Mouse (Mus musculus) thymus, postnatal 14 days (tissue): ENCODE measurements at regions not wholly inside any gene's neighbourhood (a gene's known extent, or its start where the extent isn't known, plus 50 kb on each side); places are given as distances from the start of the nearest gene placed in this dataset.

ENCODE experiments used
- DNase-seq: peaks from one replicate; pipeline ENCODE4 v3.0.0; 2021

- no peak for DNase-seq
Measured at GRCm38 (mm10) chr17:84129204-84129603, 58.5 kb downstream of the Zfp36l2 start.

- no peak for DNase-seq
Measured at GRCm38 (mm10) chr17:84128262-84128661, 59.5 kb downstream of the Zfp36l2 start.

- peak; percentile 45 for DNase-seq
Measured at GRCm38 (mm10) chr17:84126168-84126567, 61.6 kb downstream of the Zfp36l2 start.

GRCm38 (mm10) chr17:84123161-84123560 is 64.6 kb downstream of the Zfp36l2 start:
- DNase-seq = no peak

- DNase-seq = no peak
Measured at GRCm38 (mm10) chr17:84122486-84123131, 65.1 kb downstream of the Zfp36l2 start.

GRCm38 (mm10) chr17:84121291-84121690 is 66.5 kb downstream of the Zfp36l2 start:
- DNase-seq = peak; percentile 59

- peak; percentile 93 for DNase-seq
Measured at GRCm38 (mm10) chr17:84119221-84120017, 68.3 kb downstream of the Zfp36l2 start.

GRCm38 (mm10) chr17:84118781-84119180 is 69.0 kb downstream of the Zfp36l2 start:
- DNase-seq = peak; percentile 45

GRCm38 (mm10) chr17:84118271-84118670 is 69.5 kb downstream of the Zfp36l2 start:
- peak; percentile 72 for DNase-seq

- DNase-seq = peak; percentile 75
Measured at GRCm38 (mm10) chr17:84117756-84118155, 70.0 kb downstream of the Zfp36l2 start.

- peak; percentile 85 for DNase-seq
Measured at GRCm38 (mm10) chr17:84116340-84117279, 71.1 kb downstream of the Zfp36l2 start.

GRCm38 (mm10) chr17:84115957-84116339 is 71.8 kb downstream of the Zfp36l2 start:
- peak; percentile 26 for DNase-seq

- DNase-seq = peak; percentile 54
Measured at GRCm38 (mm10) chr17:84115133-84115532, 72.6 kb downstream of the Zfp36l2 start.

- DNase-seq = no peak
Measured at GRCm38 (mm10) chr17:84114279-84114994, 73.3 kb downstream of the Zfp36l2 start.

GRCm38 (mm10) chr17:84113608-84114278 is 74.0 kb downstream of the Zfp36l2 start:
- peak; percentile 98 for DNase-seq

GRCm38 (mm10) chr17:84112411-84113031 is 75.2 kb downstream of the Zfp36l2 start:
- DNase-seq = no peak

- DNase-seq = no peak
Measured at GRCm38 (mm10) chr17:84111787-84112370, 75.9 kb downstream of the Zfp36l2 start.

GRCm38 (mm10) chr17:84110945-84111344 is 76.8 kb downstream of the Zfp36l2 start:
- DNase-seq = peak; percentile 35

- no peak for DNase-seq
Measured at GRCm38 (mm10) chr17:84110000-84110695, 77.6 kb downstream of the Zfp36l2 start.

- no peak for DNase-seq
Measured at GRCm38 (mm10) chr17:84107946-84108686, 79.6 kb downstream of the Zfp36l2 start.
